21 mouse cellular contexts compared by ENCODE assay signal in the genomic region with DNA sequence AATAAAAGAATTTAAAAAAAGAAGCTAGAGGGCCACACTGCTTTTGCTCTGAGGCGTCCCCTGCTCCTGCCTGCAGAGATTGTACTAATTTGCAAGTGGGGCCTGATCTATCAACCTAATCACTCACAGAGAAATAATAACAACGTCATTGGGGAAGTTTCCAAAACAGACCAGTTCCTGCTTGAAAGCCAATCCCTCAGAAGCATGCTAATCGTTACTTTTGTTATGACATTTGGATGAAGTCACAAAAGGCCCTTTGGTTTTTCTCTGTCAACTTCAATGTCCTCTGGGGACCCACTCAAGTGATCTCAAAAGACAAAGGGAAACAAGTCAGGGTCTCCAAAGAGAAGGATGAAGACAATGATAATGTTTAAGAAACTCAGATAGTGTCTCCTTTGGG.
DNase-seq lines count a peak whose midpoint lies in the region; ATAC-seq and TF ChIP-seq lines count a peak whose summit lies in the region.
"Had no signal": no experiment of that assay in that cellular context is flagged by ENCODE, and none has a peak within 500 bp of the region (broad histone marks: within the 10 kb centered on the region; RNA-seq: fewer than 3 reads in every experiment).

No protein-coding gene starts in this region.

- intact Hi-C loops in heart, postnatal 10 days (cut with DNase I), result no loop called here

- no peaks in the 10 kb centered on the region for H3K9me3 ChIP-seq in lung, embryonic 14.5 days (ENCODE audit: low read depth, low read length)
- H3K9me3 ChIP-seq: embryonic facial prominence, embryonic 10.5 days; embryonic facial prominence, embryonic 12.5 days; forebrain, embryonic 13.5 days; forebrain, embryonic 15.5 days; G1E had no signal

- H3K4me3 ChIP-seq in lung, embryonic 14.5 days (ENCODE audit: low read depth, low read length), result no peak overlapping the region
- no peak overlapping the region for H3K4me3 ChIP-seq in lung, adult 2 months (replicated peaks; ENCODE audit: extremely low read depth, low read depth, low read length)
- H3K4me3 ChIP-seq: embryonic facial prominence, embryonic 10.5 days; embryonic facial prominence, embryonic 12.5 days; forebrain, embryonic 13.5 days; forebrain, embryonic 15.5 days had no signal

- H3K9ac ChIP-seq in lung, embryonic 14.5 days, result no peak overlapping the region
- H3K9ac ChIP-seq: embryonic facial prominence, embryonic 12.5 days; forebrain, embryonic 13.5 days; forebrain, embryonic 15.5 days; forebrain, postnatal 0 days had no signal

- no peak for TF ChIP-seq CTCF in lung, embryonic 14.5 days (IDR thresholded peaks at IDR 0.05; ENCODE audit: low read depth)
- TF ChIP-seq CTCF in lung, adult 2 months (IDR thresholded peaks at IDR 0.05; ENCODE audit: insufficient read depth, low read length), result no peak

- H3K27ac ChIP-seq in lung, embryonic 14.5 days (ENCODE audit: low read depth), result no peak overlapping the region
- H3K27ac ChIP-seq: embryonic facial prominence, embryonic 12.5 days; forebrain, embryonic 13.5 days; forebrain, embryonic 15.5 days had no signal

- no peak overlapping the region for H3K4me2 ChIP-seq in lung, embryonic 14.5 days
- H3K4me2 ChIP-seq: embryonic facial prominence, embryonic 12.5 days; forebrain, embryonic 13.5 days; forebrain, embryonic 15.5 days had no signal

- ATAC-seq in lung, embryonic 14.5 days (ENCODE audit: insufficient read depth), result no peak
- ATAC-seq: activated CD4-positive, CD25-positive, alpha-beta regulatory T cell, adult 4 months; forebrain, embryonic 13.5 days; forebrain, embryonic 15.5 days; forebrain, postnatal 0 days; Patski had no signal

- no peaks in the 10 kb centered on the region for H3K36me3 ChIP-seq in lung, embryonic 14.5 days (ENCODE audit: insufficient read depth)
- no peaks in the 10 kb centered on the region for H3K36me3 ChIP-seq in splenic B cell, adult 2 months (ENCODE audit: control insufficient read depth, insufficient read depth, low read length, poor library complexity, severe bottlenecking)
- H3K36me3 ChIP-seq: embryonic facial prominence, embryonic 10.5 days; embryonic facial prominence, embryonic 12.5 days; forebrain, embryonic 15.5 days; G1E had no signal

- DNase-seq in heart, adult 11 months, result peak; percentile 64
- no peak for DNase-seq in heart, postnatal 10 days
- DNase-seq in lung, embryonic 14.5 days, result peak; percentile 20
- DNase-seq in lung, adult 2 months, result no peak
- DNase-seq in splenic B cell, adult 2 months (ENCODE audit: low read depth, low spot score), result peak; percentile 6
- no peak for DNase-seq in right cerebral cortex, postnatal 4 days
- DNase-seq: adrenal gland, postnatal 10 days; adrenal gland, postnatal 25 days; cerebellum, adult 11 months; cerebellum, adult 2 months; cerebellum, adult 9-10 months; cerebellum, postnatal 10 days; cerebellum, postnatal 25 days; forebrain, postnatal 0 days had no signal

- no peak for TF ChIP-seq POLR2A in lung, adult 2 months (IDR thresholded peaks at IDR 0.05; ENCODE audit: borderline replicate concordance, extremely low read depth, low read depth, low read length)

- H3K4me1 ChIP-seq in lung, embryonic 14.5 days (ENCODE audit: insufficient read depth), result no peaks in the 10 kb centered on the region
- no peaks in the 10 kb centered on the region; the same call in 1 of the 2 replicates for H3K4me1 ChIP-seq in lung, adult 2 months (ENCODE audit: control insufficient read depth, insufficient read depth, low read length)
- H3K4me1 ChIP-seq: forebrain, embryonic 13.5 days; forebrain, embryonic 15.5 days had no signal

- WGBS in lung, embryonic 14.5 days, result 38% methylated on average over 3 of the region's 3 CpGs
- WGBS in lung, adult 2 months, result 50% methylated on average over 3 of the region's 3 CpGs

- H3K27me3 ChIP-seq in lung, embryonic 14.5 days (ENCODE audit: insufficient read depth, low read length), result no peaks in the 10 kb centered on the region
- no peaks in the 10 kb centered on the region for H3K27me3 ChIP-seq in splenic B cell, adult 2 months (ENCODE audit: control insufficient read depth, insufficient read depth, low read length, poor library complexity, severe bottlenecking)
- H3K27me3 ChIP-seq: embryonic facial prominence, embryonic 12.5 days; forebrain, embryonic 13.5 days; forebrain, embryonic 15.5 days had no signal

Comparison
In these comparisons a context has a peak if more than half of its experiments do, and no peak if none do; other contexts are left out.
1. DNase-seq: peak in heart, adult 11 months (single experiment), lung, embryonic 14.5 days (single experiment) and splenic B cell, adult 2 months (single experiment); none in heart, postnatal 10 days (0 of 2), lung, adult 2 months (single experiment) and right cerebral cortex, postnatal 4 days (single experiment).